Mouse (Mus musculus): ENCODE data around the gene Arhgef38. TPM values are rescaled to one million over a fixed set of nuclear protein-coding genes. Genes with fewer than 3 reads are reported as not detected.

The Arhgef38 gene
- polyA plus RNA-seq (2014; fragmentation: Nextera tagmentation; extraction: Ambion mirVana) = 1.8 and 3.4 TPM in 2 replicates

- 0 out of 2 replicates have a peak, but pooled peaks cover 2% of the 10 kb centered on the region for H3K4me1 ChIP-seq (ENCODE audit: control insufficient read depth, insufficient read depth, low read length)
- no peak within 1 kb of the TSS for H3K9ac ChIP-seq (replicated peaks; ENCODE audit: low read depth, low read length)
- peak; percentile 94 for ATAC-seq (ENCODE audit: insufficient number of reproducible peaks, insufficient read depth, low FRiP score, low read depth)
- H3K9me3 ChIP-seq (ENCODE audit: control insufficient read depth, low read depth, low read length) = no peaks in the 10 kb centered on the region
- peak within 1 kb of the TSS; percentile 13; the same call in 1 of the 2 replicates for H3K4me3 ChIP-seq (ENCODE audit: low read depth, low read length)
- H3K27me3 ChIP-seq (ENCODE audit: control insufficient read depth, insufficient read depth, low read length) = no peaks in the 10 kb centered on the region
- H3K4me2 ChIP-seq (replicated peaks; ENCODE audit: low read depth, low read length) = peak within 1 kb of the TSS; percentile 33
- H3K27ac ChIP-seq (ENCODE audit: low read length) = peak within 1 kb of the TSS; percentile 55; the same call in 1 of the 2 replicates
- no peaks in the 10 kb centered on the region for H3K36me3 ChIP-seq (ENCODE audit: control insufficient read depth, insufficient read depth, low read length)
- 51% methylated on average over 11 of the region's 12 CpGs for WGBS
Measured at GRCm38 (mm10) chr3:133234821-133235295, at the start of gene Arhgef38. Arhgef38 (minus strand) TSS chr3:133234949.

- WGBS = 25% methylated on average over 3 of the region's 3 CpGs
- ATAC-seq (ENCODE audit: insufficient number of reproducible peaks, insufficient read depth, low FRiP score, low read depth) = no peak
- H3K9me3 ChIP-seq (ENCODE audit: control insufficient read depth, low read depth, low read length) = no peaks in the 10 kb centered on the region
Measured at GRCm38 (mm10) chr3:133271887-133272286, 37.1 kb upstream of the Arhgef38 start.

GRCm38 (mm10) chr3:133258860-133259259 is 24.1 kb upstream of the Arhgef38 start:
- H3K9me3 ChIP-seq (ENCODE audit: control insufficient read depth, low read depth, low read length) = no peaks in the 10 kb centered on the region
- ATAC-seq (ENCODE audit: insufficient number of reproducible peaks, insufficient read depth, low FRiP score, low read depth) = no peak
- no peak overlapping the region for H3K4me3 ChIP-seq (ENCODE audit: low read depth, low read length)
- no peak overlapping the region for H3K4me2 ChIP-seq (replicated peaks; ENCODE audit: low read depth, low read length)
- no peak overlapping the region for H3K9ac ChIP-seq (replicated peaks; ENCODE audit: low read depth, low read length)
- no peaks in the 10 kb centered on the region for H3K36me3 ChIP-seq (ENCODE audit: control insufficient read depth, insufficient read depth, low read length)
- 93% methylated on average over 2 of the region's 2 CpGs for WGBS
- no peak overlapping the region for H3K27ac ChIP-seq (ENCODE audit: low read length)
- 0 out of 2 replicates have a peak, but pooled peaks cover 2% of the 10 kb centered on the region for H3K4me1 ChIP-seq (ENCODE audit: control insufficient read depth, insufficient read depth, low read length)
- H3K27me3 ChIP-seq (ENCODE audit: control insufficient read depth, insufficient read depth, low read length) = no peaks in the 10 kb centered on the region

More at GRCm38 (mm10) chr3:133271887-133272286, 37.1 kb upstream of the Arhgef38 start:
- Histone ChIP-seq H3K36me3 (ENCODE audit: control insufficient read depth, insufficient read depth, low read length) (no peaks in the 10 kb centered on the region), H3K9ac (replicated peaks; ENCODE audit: low read depth, low read length) (no peak overlapping the region), H3K4me1 (ENCODE audit: control insufficient read depth, insufficient read depth, low read length) (no peaks in the 10 kb centered on the region), H3K27ac (ENCODE audit: low read length) (no peak overlapping the region), H3K27me3 (ENCODE audit: control insufficient read depth, insufficient read depth, low read length) (no peaks in the 10 kb centered on the region), H3K4me2 (replicated peaks; ENCODE audit: low read depth, low read length) (no peak overlapping the region), H3K4me3 (ENCODE audit: low read depth, low read length) (no peak overlapping the region)

GRCm38 (mm10) chr3:133255842-133256241 is 21.1 kb upstream of the Arhgef38 start:
- H3K4me1 ChIP-seq (ENCODE audit: control insufficient read depth, insufficient read depth, low read length) = 0 out of 2 replicates have a peak, but pooled peaks cover 2% of the 10 kb centered on the region
- no peaks in the 10 kb centered on the region for H3K36me3 ChIP-seq (ENCODE audit: control insufficient read depth, insufficient read depth, low read length)
- H3K4me3 ChIP-seq (ENCODE audit: low read depth, low read length) = no peak overlapping the region
- 63% methylated on average over 4 of the region's 4 CpGs for WGBS
- no peak overlapping the region for H3K27ac ChIP-seq (ENCODE audit: low read length)
- H3K9ac ChIP-seq (replicated peaks; ENCODE audit: low read depth, low read length) = no peak overlapping the region
- no peak overlapping the region for H3K4me2 ChIP-seq (replicated peaks; ENCODE audit: low read depth, low read length)
- H3K9me3 ChIP-seq (ENCODE audit: control insufficient read depth, low read depth, low read length) = no peaks in the 10 kb centered on the region
- no peak for ATAC-seq (ENCODE audit: insufficient number of reproducible peaks, insufficient read depth, low FRiP score, low read depth)
- H3K27me3 ChIP-seq (ENCODE audit: control insufficient read depth, insufficient read depth, low read length) = no peaks in the 10 kb centered on the region

GRCm38 (mm10) chr3:133244027-133244426 is 9.3 kb upstream of the Arhgef38 start:
- Histone ChIP-seq H3K4me2 (replicated peaks; ENCODE audit: low read depth, low read length) (no peak overlapping the region), H3K9ac (replicated peaks; ENCODE audit: low read depth, low read length) (no peak overlapping the region), H3K36me3 (ENCODE audit: control insufficient read depth, insufficient read depth, low read length) (no peaks in the 10 kb centered on the region), H3K27ac (ENCODE audit: low read length) (no peak overlapping the region), H3K4me3 (ENCODE audit: low read depth, low read length) (no peak overlapping the region), H3K27me3 (ENCODE audit: control insufficient read depth, insufficient read depth, low read length) (no peaks in the 10 kb centered on the region), H3K4me1 (ENCODE audit: control insufficient read depth, insufficient read depth, low read length) (no peaks in the 10 kb centered on the region), H3K9me3 (ENCODE audit: control insufficient read depth, low read depth, low read length) (no peaks in the 10 kb centered on the region)
- WGBS = 83% methylated on average over 9 of the region's 9 CpGs
- no peak for ATAC-seq (ENCODE audit: insufficient number of reproducible peaks, insufficient read depth, low FRiP score, low read depth)

GRCm38 (mm10) chr3:133241916-133242315 is 7.2 kb upstream of the Arhgef38 start:
- no peak overlapping the region for H3K9ac ChIP-seq (replicated peaks; ENCODE audit: low read depth, low read length)
- no peaks in the 10 kb centered on the region for H3K27me3 ChIP-seq (ENCODE audit: control insufficient read depth, insufficient read depth, low read length)
- H3K36me3 ChIP-seq (ENCODE audit: control insufficient read depth, insufficient read depth, low read length) = no peaks in the 10 kb centered on the region
- 67% methylated on average over 1 of the region's 1 CpGs for WGBS
- H3K9me3 ChIP-seq (ENCODE audit: control insufficient read depth, low read depth, low read length) = no peaks in the 10 kb centered on the region
- H3K4me1 ChIP-seq (ENCODE audit: control insufficient read depth, insufficient read depth, low read length) = no peaks in the 10 kb centered on the region
- ATAC-seq (ENCODE audit: insufficient number of reproducible peaks, insufficient read depth, low FRiP score, low read depth) = no peak
- H3K27ac ChIP-seq (ENCODE audit: low read length) = no peak overlapping the region
- H3K4me2 ChIP-seq (replicated peaks; ENCODE audit: low read depth, low read length) = no peak overlapping the region
- no peak overlapping the region for H3K4me3 ChIP-seq (ENCODE audit: low read depth, low read length)

- Histone ChIP-seq H3K4me3 (ENCODE audit: low read depth, low read length) (no peak overlapping the region; the same call in 1 of the 2 replicates), H3K4me1 (ENCODE audit: control insufficient read depth, insufficient read depth, low read length) (0 out of 2 replicates have a peak, but pooled peaks cover 2% of the 10 kb centered on the region), H3K27ac (ENCODE audit: low read length) (no peak overlapping the region), H3K36me3 (ENCODE audit: control insufficient read depth, insufficient read depth, low read length) (no peaks in the 10 kb centered on the region), H3K27me3 (ENCODE audit: control insufficient read depth, insufficient read depth, low read length) (no peaks in the 10 kb centered on the region), H3K9me3 (ENCODE audit: control insufficient read depth, low read depth, low read length) (no peaks in the 10 kb centered on the region), H3K4me2 (replicated peaks; ENCODE audit: low read depth, low read length) (peak overlapping the region; percentile 33; the same call in 1 of the 2 replicates), H3K9ac (replicated peaks; ENCODE audit: low read depth, low read length) (no peak overlapping the region)
- WGBS = 51% methylated on average over 9 of the region's 9 CpGs
- no peak for ATAC-seq (ENCODE audit: insufficient number of reproducible peaks, insufficient read depth, low FRiP score, low read depth)
Measured at GRCm38 (mm10) chr3:133233993-133234392, 756 bp downstream of the Arhgef38 start.

GRCm38 (mm10) chr3:133230427-133230826 is 4.3 kb downstream of the Arhgef38 start:
- Histone ChIP-seq H3K9ac (replicated peaks; ENCODE audit: low read depth, low read length) (no peak overlapping the region), H3K4me2 (replicated peaks; ENCODE audit: low read depth, low read length) (no peak overlapping the region), H3K36me3 (ENCODE audit: control insufficient read depth, insufficient read depth, low read length) (no peaks in the 10 kb centered on the region), H3K27ac (ENCODE audit: low read length) (no peak overlapping the region), H3K9me3 (ENCODE audit: control insufficient read depth, low read depth, low read length) (no peaks in the 10 kb centered on the region), H3K4me3 (ENCODE audit: low read depth, low read length) (no peak overlapping the region), H3K27me3 (ENCODE audit: control insufficient read depth, insufficient read depth, low read length) (no peaks in the 10 kb centered on the region), H3K4me1 (ENCODE audit: control insufficient read depth, insufficient read depth, low read length) (no peaks in the 10 kb centered on the region)
- ATAC-seq (ENCODE audit: insufficient number of reproducible peaks, insufficient read depth, low FRiP score, low read depth) = no peak
- 57% methylated on average over 2 of the region's 2 CpGs for WGBS

GRCm38 (mm10) chr3:133229594-133229993 is 5.2 kb downstream of the Arhgef38 start:
- Histone ChIP-seq H3K9me3 (ENCODE audit: control insufficient read depth, low read depth, low read length) (no peaks in the 10 kb centered on the region), H3K4me2 (replicated peaks; ENCODE audit: low read depth, low read length) (no peak overlapping the region), H3K4me3 (ENCODE audit: low read depth, low read length) (no peak overlapping the region), H3K36me3 (ENCODE audit: control insufficient read depth, insufficient read depth, low read length) (no peaks in the 10 kb centered on the region), H3K9ac (replicated peaks; ENCODE audit: low read depth, low read length) (no peak overlapping the region), H3K27ac (ENCODE audit: low read length) (no peak overlapping the region), H3K4me1 (ENCODE audit: control insufficient read depth, insufficient read depth, low read length) (no peaks in the 10 kb centered on the region), H3K27me3 (ENCODE audit: control insufficient read depth, insufficient read depth, low read length) (no peaks in the 10 kb centered on the region)
- no peak for ATAC-seq (ENCODE audit: insufficient number of reproducible peaks, insufficient read depth, low FRiP score, low read depth)

All from stomach, embryonic 14.5 days (tissue).